Mouse (Mus musculus) CD4-positive, CD25-positive, alpha-beta regulatory T cell, adult 4 months (primary cell): ENCODE results near the gene Olfr291. TPM values are rescaled to one million over a fixed set of nuclear protein-coding genes. Genes with fewer than 3 reads are reported as not detected.

ENCODE experiments used
- ATAC-seq: one replicate; pipeline ENCODE4 v1.8.0; 2017
- polyA plus RNA-seq, 2 experiments: library from polyadenylated mRNA; unstranded; fragments of 100-300 nt; shearing (Covaris generic); gene quantifications; one replicate each; pipeline ENCODE4 v1.2.1; 2017

Olfr291 gene
- not detected for polyA plus RNA-seq

DNA sequence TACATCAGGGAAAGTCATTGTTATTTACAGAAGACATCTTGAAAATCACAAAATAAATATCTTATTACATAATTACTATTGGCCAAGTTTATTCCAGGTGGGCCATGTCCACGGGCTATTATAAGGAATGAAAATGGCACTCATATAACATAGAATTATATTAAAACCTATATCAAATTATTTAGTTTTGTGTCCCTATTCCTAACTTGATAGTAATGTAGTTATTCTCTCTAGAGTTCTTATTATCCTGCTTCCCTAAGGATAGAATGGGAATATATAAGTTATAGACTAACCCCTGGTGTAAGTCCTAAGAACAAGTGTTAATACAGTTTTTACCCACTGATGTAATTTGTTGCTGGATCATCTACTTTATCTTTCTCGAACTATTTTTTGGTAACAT, at the start of gene Olfr291:
Olfr291 (plus strand) TSS at position 301 of the 400 bp plus-strand sequence.
- no peak for ATAC-seq

DNA sequence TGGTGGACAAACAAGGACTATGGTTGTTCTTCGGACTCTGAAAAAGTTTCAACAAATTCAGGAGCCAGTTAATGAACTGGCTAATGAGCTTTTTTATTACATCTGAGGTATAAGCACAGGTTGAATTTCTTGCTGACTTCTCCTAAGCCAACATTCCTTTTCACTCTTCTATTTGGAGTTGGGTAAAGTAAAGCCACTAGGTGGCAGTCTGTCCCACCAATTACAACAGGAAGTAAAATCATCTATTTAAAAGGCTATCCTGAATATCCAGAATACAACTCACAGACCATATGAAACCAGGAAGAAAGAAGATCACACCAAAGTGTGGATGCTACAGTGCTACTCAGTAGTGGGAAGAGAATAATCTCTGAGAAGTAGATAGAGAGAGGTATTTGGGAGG, 48.1 kb upstream of the Olfr291 start:
- no peak for ATAC-seq

DNA sequence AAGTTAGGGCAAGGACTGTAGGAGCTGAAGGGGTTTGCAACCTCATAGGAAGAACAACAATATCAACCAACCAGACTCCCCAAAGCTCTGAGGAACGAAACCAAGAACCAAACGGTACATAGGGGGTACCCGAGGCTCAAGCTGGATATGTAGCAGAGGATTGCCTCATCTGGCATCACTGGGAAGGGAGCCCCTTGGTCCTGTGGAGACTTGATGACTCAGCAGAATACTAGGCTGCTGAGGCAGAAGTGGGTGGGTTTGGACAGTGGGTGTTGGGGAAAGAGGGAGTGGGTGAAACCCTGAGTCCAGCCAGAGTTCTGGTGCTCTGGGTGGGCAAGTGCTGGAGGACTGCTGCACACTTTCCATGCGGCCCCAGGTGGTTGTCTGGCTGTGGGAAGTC, 47.2 kb upstream of the Olfr291 start:
- ATAC-seq, result no peak

DNA sequence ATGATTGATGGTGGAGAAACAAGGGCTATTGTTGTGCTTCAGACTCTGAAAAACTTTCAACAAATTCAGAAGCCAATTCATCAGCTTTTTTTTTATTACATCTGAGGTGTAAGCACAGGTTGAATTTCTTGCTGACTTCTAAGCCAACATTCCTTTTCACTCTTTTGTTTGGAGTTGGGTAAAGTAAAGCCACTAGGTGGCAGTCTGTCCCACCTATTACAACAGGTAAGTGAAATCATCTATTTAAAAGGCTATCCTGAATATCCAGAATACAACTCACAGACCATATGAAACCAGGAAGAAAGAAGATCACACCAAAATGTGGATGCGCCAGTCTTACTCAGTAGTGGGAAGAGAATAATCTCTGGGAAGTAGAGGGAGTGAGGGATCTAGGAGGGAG, 31.2 kb downstream of the Olfr291 start:
- no peak for ATAC-seq

Other genes starting within 250 kb of the Olfr291 start
- 10 to 100 TPM; 11.3 to 14.6 TPM for gene Fah, start 246.8 kb upstream of the Olfr291 start, polyA plus RNA-seq
- 100 to 1,000 TPM; 110 to 144 TPM for gene Zfand6, start 163.6 kb upstream of the Olfr291 start, polyA plus RNA-seq
- not detected for gene Vmn2r65, start 110.6 kb downstream of the Olfr291 start, polyA plus RNA-seq
- not detected for gene Vmn2r66, start 158.7 kb downstream of the Olfr291 start, polyA plus RNA-seq